Mouse (Mus musculus): ENCODE measurements around the gene Cdkn2aipnl. TPM values are rescaled to one million over a fixed set of nuclear protein-coding genes. Genes with fewer than 3 reads are reported as not detected.

Gene Cdkn2aipnl
- polyA plus RNA-seq, 2 experiments = 42.5 to 93.3 TPM

- Histone ChIP-seq H3K27ac (replicated peaks; ENCODE audit: low read depth, low read length) (no peak overlapping the region), H3K27me3 (ENCODE audit: control insufficient read depth, insufficient read depth, low read length) (no peaks in the 10 kb centered on the region), H3K36me3 (ENCODE audit: control insufficient read depth, insufficient read depth, low read length) (no peaks in the 10 kb centered on the region), H3K9me3 (ENCODE audit: control insufficient read depth, low read length) (no peaks in the 10 kb centered on the region), H3K4me1 (ENCODE audit: control insufficient read depth, insufficient read depth, low read length) (no peaks in the 10 kb centered on the region; the same call in 1 of the 2 replicates), H3K4me2 (replicated peaks; ENCODE audit: low read depth, low read length, severe bottlenecking) (no peak overlapping the region), H3K9ac (ENCODE audit: low read depth, low read length, severe bottlenecking) (no peak overlapping the region), H3K4me3 (replicated peaks; ENCODE audit: low read length) (no peak overlapping the region)
- DNase-seq (ENCODE audit: low spot score) = no peak
- ATAC-seq (ENCODE audit: low FRiP score, low read depth) = no peak
- WGBS = 77% methylated on average over 9 of the region's 9 CpGs
- no peak for TF ChIP-seq POLR2A (IDR thresholded peaks at IDR 0.05; ENCODE audit: borderline replicate concordance, extremely low read depth, insufficient read depth, insufficient read length)
Observed at GRCm38 (mm10) chr11:51949155-51949840, 18.2 kb upstream of the Cdkn2aipnl start.

- no peaks in the 10 kb centered on the region for H3K27me3 ChIP-seq (ENCODE audit: control insufficient read depth, insufficient read depth, low read length)
- no peak for TF ChIP-seq POLR2A (IDR thresholded peaks at IDR 0.05; ENCODE audit: borderline replicate concordance, extremely low read depth, insufficient read depth, insufficient read length)
- H3K4me3 ChIP-seq (replicated peaks; ENCODE audit: low read length) = no peak overlapping the region
- H3K9me3 ChIP-seq (ENCODE audit: control insufficient read depth, low read length) = no peaks in the 10 kb centered on the region
- H3K9ac ChIP-seq (ENCODE audit: low read depth, low read length, severe bottlenecking) = no peak overlapping the region
- no peak for DNase-seq (ENCODE audit: low spot score)
- no peak for ATAC-seq (ENCODE audit: low FRiP score, low read depth)
- WGBS = 92% methylated on average over 9 of the region's 9 CpGs
- H3K4me1 ChIP-seq (ENCODE audit: control insufficient read depth, insufficient read depth, low read length) = no peaks in the 10 kb centered on the region; the same call in 1 of the 2 replicates
- H3K27ac ChIP-seq (replicated peaks; ENCODE audit: low read depth, low read length) = no peak overlapping the region
- no peak overlapping the region for H3K4me2 ChIP-seq (replicated peaks; ENCODE audit: low read depth, low read length, severe bottlenecking)
- H3K36me3 ChIP-seq (ENCODE audit: control insufficient read depth, insufficient read depth, low read length) = no peaks in the 10 kb centered on the region
Observed at GRCm38 (mm10) chr11:51949919-51950318, 17.5 kb upstream of the Cdkn2aipnl start.

GRCm38 (mm10) chr11:51951861-51952420, 15.5 kb upstream of the Cdkn2aipnl start:
- no peak for DNase-seq (ENCODE audit: low spot score)
- WGBS = 48% methylated on average over 5 of the region's 5 CpGs
- H3K27ac ChIP-seq (replicated peaks; ENCODE audit: low read depth, low read length) = no peak overlapping the region
- H3K27me3 ChIP-seq (ENCODE audit: control insufficient read depth, insufficient read depth, low read length) = no peaks in the 10 kb centered on the region
- no peaks in the 10 kb centered on the region for H3K9me3 ChIP-seq (ENCODE audit: control insufficient read depth, low read length)
- no peak overlapping the region for H3K4me3 ChIP-seq (replicated peaks; ENCODE audit: low read length)
- no peaks in the 10 kb centered on the region for H3K4me1 ChIP-seq (ENCODE audit: control insufficient read depth, insufficient read depth, low read length)
- TF ChIP-seq POLR2A (IDR thresholded peaks at IDR 0.05; ENCODE audit: borderline replicate concordance, extremely low read depth, insufficient read depth, insufficient read length) = no peak
- H3K9ac ChIP-seq (ENCODE audit: low read depth, low read length, severe bottlenecking) = no peak overlapping the region
- no peak for ATAC-seq (ENCODE audit: low FRiP score, low read depth)
- H3K4me2 ChIP-seq (replicated peaks; ENCODE audit: low read depth, low read length, severe bottlenecking) = no peak overlapping the region
- H3K36me3 ChIP-seq (ENCODE audit: control insufficient read depth, insufficient read depth, low read length) = no peaks in the 10 kb centered on the region

- Histone ChIP-seq H3K27me3 (ENCODE audit: control insufficient read depth, insufficient read depth, low read length) (no peaks in the 10 kb centered on the region), H3K36me3 (ENCODE audit: control insufficient read depth, insufficient read depth, low read length) (no peaks in the 10 kb centered on the region), H3K4me2 (replicated peaks; ENCODE audit: low read depth, low read length, severe bottlenecking) (no peak overlapping the region), H3K9ac (ENCODE audit: low read depth, low read length, severe bottlenecking) (no peak overlapping the region), H3K9me3 (ENCODE audit: control insufficient read depth, low read length) (no peaks in the 10 kb centered on the region), H3K27ac (replicated peaks; ENCODE audit: low read depth, low read length) (no peak overlapping the region), H3K4me1 (ENCODE audit: control insufficient read depth, insufficient read depth, low read length) (no peaks in the 10 kb centered on the region), H3K4me3 (replicated peaks; ENCODE audit: low read length) (no peak overlapping the region)
- ATAC-seq (ENCODE audit: low FRiP score, low read depth) = no peak
- DNase-seq (ENCODE audit: low spot score) = no peak
- WGBS = 79% methylated on average over 9 of the region's 9 CpGs
- TF ChIP-seq POLR2A (IDR thresholded peaks at IDR 0.05; ENCODE audit: borderline replicate concordance, extremely low read depth, insufficient read depth, insufficient read length) = no peak
Observed at GRCm38 (mm10) chr11:51956112-51956511, 11.3 kb upstream of the Cdkn2aipnl start.

DNA sequence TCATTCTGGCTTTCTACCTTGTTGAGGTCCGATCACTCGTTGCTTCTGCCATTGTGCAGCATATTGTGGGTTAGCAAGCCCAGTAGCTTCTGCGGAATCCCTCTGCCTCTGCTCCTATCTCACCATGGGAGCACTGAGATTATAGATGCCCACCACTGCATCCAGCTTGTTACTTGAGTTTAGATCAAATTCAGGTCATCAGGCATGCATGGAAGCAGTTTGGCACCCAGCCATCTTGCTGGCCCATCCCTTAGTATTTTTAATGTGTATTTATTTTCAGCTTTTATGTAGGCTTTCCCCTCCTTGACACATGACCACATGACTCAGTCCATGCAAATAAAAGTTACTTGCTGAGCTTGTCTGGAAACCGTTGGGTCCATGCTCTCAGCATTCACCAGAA, 9.7 kb upstream of the Cdkn2aipnl start:
- Histone ChIP-seq H3K9me3 (ENCODE audit: control insufficient read depth, low read length) (no peaks in the 10 kb centered on the region), H3K4me2 (replicated peaks; ENCODE audit: low read depth, low read length, severe bottlenecking) (no peak overlapping the region), H3K4me1 (ENCODE audit: control insufficient read depth, insufficient read depth, low read length) (no peaks in the 10 kb centered on the region), H3K36me3 (ENCODE audit: control insufficient read depth, insufficient read depth, low read length) (no peaks in the 10 kb centered on the region), H3K9ac (ENCODE audit: low read depth, low read length, severe bottlenecking) (no peak overlapping the region), H3K27ac (replicated peaks; ENCODE audit: low read depth, low read length) (no peak overlapping the region), H3K27me3 (ENCODE audit: control insufficient read depth, insufficient read depth, low read length) (no peaks in the 10 kb centered on the region), H3K4me3 (replicated peaks; ENCODE audit: low read length) (no peak overlapping the region)
- DNase-seq (ENCODE audit: low spot score) (no peak), ATAC-seq (ENCODE audit: low FRiP score, low read depth) (no peak)
- TF ChIP-seq POLR2A (IDR thresholded peaks at IDR 0.05; ENCODE audit: borderline replicate concordance, extremely low read depth, insufficient read depth, insufficient read length) = no peak
- WGBS = 86% methylated on average over 4 of the region's 4 CpGs
